ENCODE assay signal across 12 mouse cellular contexts in the genomic region with DNA sequence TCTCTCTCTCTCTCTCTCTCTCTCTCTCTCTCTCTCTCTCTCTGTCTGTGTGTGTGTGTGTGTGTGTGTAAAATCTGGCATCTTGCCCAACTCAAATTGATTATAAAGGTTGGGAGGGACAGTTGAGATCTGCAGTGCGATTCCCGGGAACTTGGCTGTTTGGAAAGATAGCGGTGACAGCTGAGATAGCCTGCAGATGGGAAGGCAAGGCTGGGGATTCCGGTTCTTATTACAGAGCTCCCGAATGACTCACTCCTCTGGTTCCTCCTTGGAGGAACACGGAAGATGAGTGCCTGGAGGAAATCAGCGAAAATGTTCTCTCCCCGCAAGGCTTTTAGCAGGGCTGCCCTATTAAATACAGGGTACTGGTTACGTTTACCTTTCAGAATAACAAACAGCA.
DNase-seq lines count a peak whose midpoint lies in the region; ATAC-seq lines count a peak whose summit lies in the region.
"Had no signal": no experiment of that assay in that cellular context is flagged by ENCODE, and none has a peak within 500 bp of the region (broad histone marks: within the 10 kb centered on the region; RNA-seq: fewer than 3 reads in every experiment).

No protein-coding gene starts in this region.

- H3K27me3 ChIP-seq in forebrain, embryonic 15.5 days: no peaks in the 10 kb centered on the region
- H3K27me3 ChIP-seq in forebrain, embryonic 13.5 days: no peaks in the 10 kb centered on the region
- H3K27me3 ChIP-seq in midbrain, embryonic 10.5 days (ENCODE audit: low read depth, poor library complexity, severe bottlenecking): peaks cover 82% of the 10 kb centered on the region
- H3K27me3 ChIP-seq: heart, embryonic 15.5 days had no signal

- 0 out of 2 replicates have a peak, but pooled peaks have one; percentile 35 for ATAC-seq in forebrain, embryonic 15.5 days (replicated peaks)
- ATAC-seq in forebrain, embryonic 13.5 days: no peak

- no peaks in the 10 kb centered on the region for H3K9me3 ChIP-seq in forebrain, embryonic 15.5 days
- H3K9me3 ChIP-seq in forebrain, embryonic 13.5 days (replicated peaks): no peaks in the 10 kb centered on the region
- H3K9me3 ChIP-seq in midbrain, embryonic 10.5 days (replicated peaks): no peaks in the 10 kb centered on the region
- H3K9me3 ChIP-seq: heart, embryonic 15.5 days; limb, embryonic 13.5 days; midbrain, embryonic 12.5 days had no signal

- no peak overlapping the region for H3K4me3 ChIP-seq in forebrain, embryonic 15.5 days
- no peak overlapping the region for H3K4me3 ChIP-seq in forebrain, embryonic 13.5 days
- H3K4me3 ChIP-seq in midbrain, embryonic 10.5 days: no peak overlapping the region
- H3K4me3 ChIP-seq: heart, embryonic 15.5 days; limb, embryonic 13.5 days; midbrain, embryonic 12.5 days had no signal

- peak; percentile 6 to 11 for DNase-seq in kidney, postnatal 4 days
- DNase-seq in kidney, postnatal 25 days: no peak
- peak; percentile 26 for DNase-seq in right cerebral cortex, adult 18-20 months
- no peak for DNase-seq in right cerebral cortex, postnatal 14 days
- peak; percentile 11 for DNase-seq in right cerebral cortex, postnatal 25 days
- no peak for DNase-seq in midbrain, embryonic 10.5 days (ENCODE audit: low spot score)
- DNase-seq: thymus, adult 2 months had no signal

- no peak overlapping the region for H3K27ac ChIP-seq in forebrain, embryonic 15.5 days (replicated peaks)
- H3K27ac ChIP-seq in forebrain, embryonic 13.5 days: no peak overlapping the region
- no peak overlapping the region for H3K27ac ChIP-seq in midbrain, embryonic 10.5 days (replicated peaks)
- H3K27ac ChIP-seq: heart, embryonic 15.5 days; limb, embryonic 13.5 days; midbrain, embryonic 12.5 days had no signal

- no peak overlapping the region for H3K4me2 ChIP-seq in forebrain, embryonic 15.5 days (replicated peaks)
- no peak overlapping the region for H3K4me2 ChIP-seq in forebrain, embryonic 13.5 days
- H3K4me2 ChIP-seq: heart, embryonic 15.5 days; limb, embryonic 13.5 days; midbrain, embryonic 12.5 days had no signal

- no peaks in the 10 kb centered on the region for H3K36me3 ChIP-seq in forebrain, embryonic 15.5 days
- H3K36me3 ChIP-seq in forebrain, embryonic 13.5 days (ENCODE audit: poor library complexity, severe bottlenecking): no peaks in the 10 kb centered on the region
- no peaks in the 10 kb centered on the region for H3K36me3 ChIP-seq in midbrain, embryonic 10.5 days
- H3K36me3 ChIP-seq: heart, embryonic 15.5 days; limb, embryonic 13.5 days; midbrain, embryonic 12.5 days had no signal

- no peak overlapping the region for H3K9ac ChIP-seq in forebrain, embryonic 15.5 days (replicated peaks)
- no peak overlapping the region for H3K9ac ChIP-seq in forebrain, embryonic 13.5 days
- H3K9ac ChIP-seq: heart, embryonic 15.5 days; limb, embryonic 13.5 days; midbrain, embryonic 12.5 days had no signal

- H3K4me1 ChIP-seq in forebrain, embryonic 15.5 days: no peaks in the 10 kb centered on the region
- no peaks in the 10 kb centered on the region for H3K4me1 ChIP-seq in forebrain, embryonic 13.5 days
- H3K4me1 ChIP-seq in midbrain, embryonic 10.5 days: no peaks in the 10 kb centered on the region
- H3K4me1 ChIP-seq: heart, embryonic 15.5 days; limb, embryonic 13.5 days; midbrain, embryonic 12.5 days had no signal

- WGBS in forebrain, embryonic 15.5 days: 64% methylated on average over 9 of the region's 9 CpGs
- 75% methylated on average over 9 of the region's 9 CpGs for WGBS in forebrain, embryonic 13.5 days
- WGBS in midbrain, embryonic 10.5 days: 80% methylated on average over 9 of the region's 9 CpGs

Comparison
In these comparisons a context has a peak if more than half of its experiments do, and no peak if none do; other contexts are left out.
1. DNase-seq: peak in kidney, postnatal 4 days (2 of 2), right cerebral cortex, adult 18-20 months (single experiment) and right cerebral cortex, postnatal 25 days (single experiment); none in kidney, postnatal 25 days (0 of 2), right cerebral cortex, postnatal 14 days (single experiment) and midbrain, embryonic 10.5 days (single experiment).